Comparison of ENCODE assay signal across 9 mouse cellular contexts in genomic region chr15:86239801-86240200, GRCm38 (mm10). TPM values are rescaled to one million over a fixed set of nuclear protein-coding genes. Genes with fewer than 3 reads are reported as not detected.
DNase-seq lines count a peak whose midpoint lies in the region; TF ChIP-seq lines count a peak whose summit lies in the region.
"Had no signal": no experiment of that assay in that cellular context is flagged by ENCODE, and none has a peak within 500 bp of the region (broad histone marks: within the 10 kb centered on the region; RNA-seq: fewer than 3 reads in every experiment).

No protein-coding gene starts in this region.

- no peak overlapping the region for H3K4me3 ChIP-seq in layer of hippocampus, adult 2 months
- H3K4me3 ChIP-seq in cortical plate, adult 2 months (ENCODE audit: insufficient read depth, low read length): no peak overlapping the region
- no peak overlapping the region for H3K4me3 ChIP-seq in olfactory bulb, adult 2 months (ENCODE audit: insufficient read depth, low read depth, low read length)
- H3K4me3 ChIP-seq: stomach, embryonic 15.5 days had no signal

- 42% methylated on average over 10 of the region's 10 CpGs for WGBS in olfactory bulb, adult 2 months

- TF ChIP-seq POLR2A in cortical plate, adult 2 months (IDR thresholded peaks at IDR 0.05; ENCODE audit: extremely low read depth, insufficient read depth, low read length): no peak
- no peak for TF ChIP-seq POLR2A in olfactory bulb, adult 2 months (IDR thresholded peaks at IDR 0.05; ENCODE audit: insufficient read depth, low read depth, low read length)

- peaks cover 6% of the 10 kb centered on the region for H3K4me1 ChIP-seq in cortical plate, adult 2 months (ENCODE audit: control insufficient read depth, insufficient read depth, low read length)
- H3K4me1 ChIP-seq in olfactory bulb, adult 2 months (ENCODE audit: control insufficient read depth, insufficient read depth, low read length): peaks cover 8% of the 10 kb centered on the region
- H3K4me1 ChIP-seq: stomach, embryonic 15.5 days had no signal

- peak; percentile 90 for TF ChIP-seq CTCF in layer of hippocampus, adult 2 months (conservative IDR thresholded peaks at IDR 0.05)
- TF ChIP-seq CTCF in cortical plate, adult 2 months (IDR thresholded peaks at IDR 0.05; ENCODE audit: extremely low read depth, insufficient read depth, low read length): peak; percentile 63
- peak; percentile 63 for TF ChIP-seq CTCF in olfactory bulb, adult 2 months (IDR thresholded peaks at IDR 0.05; ENCODE audit: insufficient read depth, low read depth, low read length)

- DNase-seq in layer of hippocampus, adult 2 months (ENCODE audit: low spot score in 2 of 2): peak in 1 of 2 experiments; percentile 73
- no peak for DNase-seq in layer of hippocampus, adult 8-10 months (ENCODE audit: low spot score in 2 of 2)
- peak; percentile 69 for DNase-seq in ZHBTc4 (ENCODE audit: low read depth, low spot score)
- DNase-seq in heart, adult 18-20 months: peak; percentile 74 to 79
- peak; percentile 82 to 86 for DNase-seq in kidney, postnatal 4 days
- peak; percentile 58 to 66 for DNase-seq in thymus, postnatal 36 days

- no peak overlapping the region for H3K27ac ChIP-seq in layer of hippocampus, adult 2 months
- no peak overlapping the region for H3K27ac ChIP-seq in cortical plate, adult 2 months (ENCODE audit: insufficient read depth, low read length)
- no peak overlapping the region for H3K27ac ChIP-seq in olfactory bulb, adult 2 months (ENCODE audit: insufficient read depth, low read depth, low read length)
- H3K27ac ChIP-seq: stomach, embryonic 15.5 days had no signal

RNA-seq across cellular contexts. Expression of gene Tbc1d22a, which starts 25.5 kb away (rescaled TPM):
- total RNA-seq in layer of hippocampus, adult 2 months (2021): 10 to 100 TPM; 33.2 to 34.7 TPM
- total RNA-seq in layer of hippocampus, adult 8-10 months (2022): 10 to 100 TPM; 28.8 to 37.3 (median 34.8) TPM
- 33.5 and 33.9 TPM in 2 replicates for polyA plus RNA-seq in cortical plate, adult 2 months (2012; rRNA removed)
- total RNA-seq in heart, adult 18-20 months (2021): 10 to 100 TPM; 25.7 to 26.0 TPM
- polyA plus RNA-seq in olfactory bulb, adult 2 months (2012; ENCODE audit: insufficient read depth, insufficient read length, low replicate concordance, missing spikeins): not detected in 2 replicates

RNA-seq across cellular contexts. Expression of gene Cerk, which starts 53.9 kb away (rescaled TPM):
- 10 to 100 TPM; 41.6 to 43.0 TPM for total RNA-seq in layer of hippocampus, adult 2 months (2021)
- 10 to 100 TPM; 51.0 to 55.5 (median 52.0) TPM for total RNA-seq in layer of hippocampus, adult 8-10 months (2022)
- 42.8 and 44.7 TPM in 2 replicates for polyA plus RNA-seq in cortical plate, adult 2 months (2012; rRNA removed)
- total RNA-seq in heart, adult 18-20 months (2021): 10 to 100 TPM; 29.2 to 32.0 TPM
- polyA plus RNA-seq in olfactory bulb, adult 2 months (2012; ENCODE audit: insufficient read depth, insufficient read length, low replicate concordance, missing spikeins): 113 TPM in 1 of 2 replicates, not detected in the other

Comparison
In these comparisons a context has a peak if more than half of its experiments do, and no peak if none do; other contexts are left out.
1. DNase-seq: peak in ZHBTc4 (single experiment), heart, adult 18-20 months (2 of 2), kidney, postnatal 4 days (2 of 2) and thymus, postnatal 36 days (2 of 2); none in layer of hippocampus, adult 8-10 months (0 of 2).
2. Peak in every context shown above with its lines, with median percentiles within 50 percentile points of each other: CTCF ChIP-seq.